Mouse (Mus musculus) forebrain, embryonic 11.5 days (tissue): ENCODE results near the gene Zfp935. TPM values are rescaled to one million over a fixed set of nuclear protein-coding genes. Genes with fewer than 3 reads are reported as not detected.

Experiments used
- microRNA-seq: library from miRNA; unstranded; fragments of <30 nt; microRNA quantifications from one replicate; pipeline ENCODE4, GENCODE M21; 2016; ENCODE audit not compliant: insufficient number of aligned reads
- polyA plus RNA-seq: library from polyadenylated mRNA; unstranded; fragments of >200 nt; fragmentation: Nextera tagmentation; extraction: Ambion mirVana; gene quantifications from 2 replicates; pipeline ENCODE4 v1.2.1, GENCODE M21; 2014

Gene Zfp935
- polyA plus RNA-seq, 1 experiment from 2014 or later: not detected

Small RNAs within 50 kb of the gene (microRNA-seq; reads per million reads assigned to microRNA genes)
- gene Gm22256: not detected

Other genes with a start within 250 kb of the Zfp935 start
- 4.3 and 4.7 TPM in 2 replicates for gene Gm3604, start 175.3 kb downstream of the Zfp935 start, polyA plus RNA-seq
- 11.7 and 13.4 TPM in 2 replicates for gene Gm49359, start 91.7 kb downstream of the Zfp935 start, polyA plus RNA-seq
- 20.6 and 21.3 TPM in 2 replicates for gene Zfp934, start 12.7 kb upstream of the Zfp935 start, polyA plus RNA-seq
- 15.7 and 18.2 TPM in 2 replicates for gene 6720489N17Rik, start 65.7 kb upstream of the Zfp935 start, polyA plus RNA-seq
- gene Platr25, start 202.2 kb upstream of the Zfp935 start, polyA plus RNA-seq: 31.7 and 36.2 TPM in 2 replicates
- 11.7 and 13.1 TPM in 2 replicates for gene Gm5141, start 227.3 kb upstream of the Zfp935 start, polyA plus RNA-seq